In the genomic region with DNA sequence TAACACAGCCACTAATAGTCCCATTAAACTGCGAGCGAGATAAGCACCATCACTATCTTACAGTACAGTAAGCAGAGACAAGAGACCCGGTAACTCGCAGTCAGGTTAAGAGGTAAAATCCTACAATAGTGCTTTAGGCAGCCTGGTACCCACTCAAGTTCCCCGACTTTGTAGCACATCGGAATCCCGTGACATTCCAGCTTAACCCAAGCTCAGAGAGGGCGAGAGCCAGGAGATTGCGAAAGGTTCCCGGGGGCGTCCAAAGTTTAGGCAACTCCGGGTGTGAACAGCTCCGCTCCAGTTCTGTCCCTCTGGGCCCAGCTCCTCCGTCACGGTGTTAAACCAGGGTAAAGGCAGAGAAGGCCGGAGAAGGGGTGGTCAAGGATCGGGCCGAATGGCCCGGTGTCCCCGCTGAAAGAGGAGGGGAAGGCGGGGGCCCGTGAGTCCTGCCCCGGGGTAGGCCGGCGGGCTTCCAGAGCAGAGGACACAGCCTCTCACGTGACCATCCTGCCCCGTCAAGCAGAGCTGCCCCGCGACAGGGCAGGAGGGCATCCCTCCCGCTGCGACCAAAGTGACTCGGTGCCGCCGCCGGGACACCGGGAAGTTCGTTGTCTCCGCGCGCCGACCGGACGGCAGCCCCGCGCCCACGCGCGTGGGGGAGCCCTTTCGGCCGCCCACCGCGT, we compare ENCODE assay signal across 8 mouse cellular contexts. TPM values are rescaled to one million over a fixed set of nuclear protein-coding genes. Genes with fewer than 3 reads are reported as not detected.
DNase-seq lines count a peak whose midpoint lies in the region; ATAC-seq and TF ChIP-seq lines count a peak whose summit lies in the region.

No protein-coding gene starts in this region.

- H3K27me3 ChIP-seq in intestine, embryonic 16.5 days (replicated peaks; ENCODE audit: control insufficient read depth, insufficient read depth, low read length), result no peaks in the 10 kb centered on the region
- H3K27me3 ChIP-seq in liver, embryonic 14.5 days (ENCODE audit: control insufficient read depth, insufficient read depth, low read length), result no peaks in the 10 kb centered on the region
- no peaks in the 10 kb centered on the region for H3K27me3 ChIP-seq in neural tube, embryonic 11.5 days (ENCODE audit: control insufficient read depth, insufficient read depth, low read length)

- H3K36me3 ChIP-seq in intestine, embryonic 16.5 days (ENCODE audit: control insufficient read depth, insufficient read depth, low read length), result no peaks in the 10 kb centered on the region
- no peaks in the 10 kb centered on the region for H3K36me3 ChIP-seq in liver, embryonic 14.5 days (replicated peaks; ENCODE audit: control insufficient read depth, insufficient read depth, low read depth)
- no peaks in the 10 kb centered on the region for H3K36me3 ChIP-seq in neural tube, embryonic 11.5 days (ENCODE audit: control insufficient read depth, insufficient read depth, low read length)

- peaks cover 9% of the 10 kb centered on the region; the same call in 1 of the 2 replicates for H3K4me1 ChIP-seq in intestine, embryonic 16.5 days (ENCODE audit: control insufficient read depth, insufficient read depth, low read length)
- H3K4me1 ChIP-seq in liver, embryonic 14.5 days (replicated peaks; ENCODE audit: control insufficient read depth in 2 of 2, insufficient read depth in 2 of 2, low read length in 1 of 2), result peaks cover 3 to 9% of the 10 kb centered on the region in 2 experiments; a peak in 3 of 4 replicates
- H3K4me1 ChIP-seq in neural tube, embryonic 11.5 days (ENCODE audit: control insufficient read depth, insufficient read depth, low read length), result peaks cover 8% of the 10 kb centered on the region; the same call in 1 of the 2 replicates

- peak; percentile 70 for DNase-seq in CD4-positive, CD25-positive, alpha-beta regulatory T cell, adult 2 months (ENCODE audit: low read depth, low spot score)
- DNase-seq in adrenal gland, adult (ENCODE audit: inconsistent age in 2 of 2, low spot score in 1 of 2), result peak; percentile 80 to 94
- DNase-seq in embryo, embryonic 9.5 days (ENCODE audit: extremely low spot score), result peak; percentile 69
- DNase-seq in gastrocnemius, postnatal 4 days (ENCODE audit: low spot score in 2 of 2), result peak; percentile 40 to 70
- peak; percentile 38 to 46 (median 44) for DNase-seq in liver, embryonic 14.5 days (ENCODE audit: low read depth in 3 of 3, low spot score in 3 of 3)
- DNase-seq in neural tube, embryonic 11.5 days (ENCODE audit: low spot score), result peak; percentile 64
- DNase-seq in testis, postnatal 14 days (ENCODE audit: low spot score), result peak; percentile 72

- peak overlapping the region; percentile 92 for H3K4me3 ChIP-seq in intestine, embryonic 16.5 days (ENCODE audit: low read length)
- H3K4me3 ChIP-seq in liver, embryonic 14.5 days (ENCODE audit: insufficient read depth in 1 of 2, low read depth in 2 of 2, low read length in 2 of 2), result peak overlapping the region; percentile 59 to 93
- H3K4me3 ChIP-seq in neural tube, embryonic 11.5 days (ENCODE audit: low read depth, low read length), result peak overlapping the region; percentile 88

- under 1% methylated on average over 52 of the region's 52 CpGs for WGBS in intestine, embryonic 16.5 days
- WGBS in liver, embryonic 14.5 days (ENCODE audit: insufficient replicate concordance), result under 1% methylated on average over 52 of the region's 52 CpGs
- WGBS in neural tube, embryonic 11.5 days, result under 1% methylated on average over 45 of the region's 52 CpGs

- peak; percentile 93 for ATAC-seq in intestine, embryonic 16.5 days
- ATAC-seq in liver, embryonic 14.5 days (ENCODE audit: insufficient read depth), result peak; percentile 89
- ATAC-seq in neural tube, embryonic 11.5 days (ENCODE audit: insufficient read depth, low FRiP score, low TSS enrichment), result peak; percentile 84

- H3K4me2 ChIP-seq in intestine, embryonic 16.5 days (ENCODE audit: low read depth, low read length), result peak overlapping the region; percentile 83
- peak overlapping the region; percentile 95 for H3K4me2 ChIP-seq in liver, embryonic 14.5 days (ENCODE audit: low read depth)
- H3K4me2 ChIP-seq in neural tube, embryonic 11.5 days (ENCODE audit: low read depth), result peak overlapping the region; percentile 66

- no peak for TF ChIP-seq CTCF in liver, embryonic 14.5 days (IDR thresholded peaks at IDR 0.05; ENCODE audit: low read depth)

- H3K9me3 ChIP-seq in intestine, embryonic 16.5 days (ENCODE audit: control insufficient read depth, low read length), result no peaks in the 10 kb centered on the region
- H3K9me3 ChIP-seq in liver, embryonic 14.5 days (ENCODE audit: control insufficient read depth, low read length), result no peaks in the 10 kb centered on the region
- no peaks in the 10 kb centered on the region for H3K9me3 ChIP-seq in neural tube, embryonic 11.5 days (ENCODE audit: control insufficient read depth, low read length)

- H3K27ac ChIP-seq in intestine, embryonic 16.5 days (ENCODE audit: low read length), result peak overlapping the region; percentile 84
- no peak overlapping the region for H3K27ac ChIP-seq in liver, embryonic 14.5 days
- peak overlapping the region; percentile 49 for H3K27ac ChIP-seq in neural tube, embryonic 11.5 days (ENCODE audit: low read depth, low read length)

- peak overlapping the region; percentile 89 for H3K9ac ChIP-seq in intestine, embryonic 16.5 days (ENCODE audit: low read depth, low read length)
- peak overlapping the region; percentile 84 for H3K9ac ChIP-seq in liver, embryonic 14.5 days (replicated peaks)
- H3K9ac ChIP-seq in neural tube, embryonic 11.5 days (ENCODE audit: low read length), result peak overlapping the region; percentile 89

- no peak for TF ChIP-seq EP300 in liver, embryonic 14.5 days (IDR thresholded peaks at IDR 0.05; ENCODE audit: low read depth)

RNA-seq across cellular contexts. Expression of a gene that starts 0.6 kb away (rescaled TPM):
- total RNA-seq in gastrocnemius, postnatal 4 days (2021), result 10 to 100 TPM; 35.2 to 37.5 TPM
- polyA plus RNA-seq in intestine, embryonic 16.5 days (2015; fragmentation: Nextera tagmentation; extraction: Ambion mirVana), result 64.3 and 64.9 TPM in 2 replicates
- 16.8 and 18.9 TPM in 2 replicates for polyA plus RNA-seq in liver, embryonic 14.5 days (2012; rRNA removed)
- 25.0 and 27.6 TPM in 2 replicates for polyA plus RNA-seq in liver, embryonic 14.5 days (2014; fragmentation: Nextera tagmentation; extraction: Ambion mirVana)
- 78.5 and 78.6 TPM in 2 replicates for polyA plus RNA-seq in neural tube, embryonic 11.5 days (2014; fragmentation: Nextera tagmentation; extraction: Ambion mirVana)
